ENCODE assay signal across 9 mouse cellular contexts in genomic region chr6:91277549-91277948, GRCm38 (mm10).
A peak's percentile ranks its signal among the peaks of the same experiment; 100 is the strongest.
DNase-seq lines count a peak whose midpoint lies in the region; ATAC-seq and TF ChIP-seq lines count a peak whose summit lies in the region.
"Had no signal": no experiment of that assay in that cellular context is flagged by ENCODE, and none has a peak within 500 bp of the region (broad histone marks: within the 10 kb centered on the region; RNA-seq: fewer than 3 reads in every experiment).

No protein-coding gene starts in this region.

- ATAC-seq in embryonic facial prominence, embryonic 11.5 days (replicated peaks; ENCODE audit: insufficient number of reproducible peaks, low FRiP score, low TSS enrichment, low read depth), result no peak
- 0 out of 2 replicates have a peak, but pooled peaks have one; percentile 31 for ATAC-seq in hindbrain, embryonic 16.5 days
- no peak for ATAC-seq in lung, embryonic 14.5 days (ENCODE audit: insufficient read depth)

- H3K4me1 ChIP-seq in embryonic facial prominence, embryonic 11.5 days (ENCODE audit: control insufficient read depth, insufficient read depth, low read length), result no peaks in the 10 kb centered on the region
- no peaks in the 10 kb centered on the region for H3K4me1 ChIP-seq in hindbrain, embryonic 16.5 days (ENCODE audit: control insufficient read depth, insufficient read depth, low read depth, low read length)
- no peaks in the 10 kb centered on the region for H3K4me1 ChIP-seq in lung, embryonic 14.5 days (ENCODE audit: insufficient read depth)
- H3K4me1 ChIP-seq: heart, embryonic 15.5 days had no signal

- no peaks in the 10 kb centered on the region for H3K9me3 ChIP-seq in embryonic facial prominence, embryonic 11.5 days (replicated peaks; ENCODE audit: control insufficient read depth, low read length)
- H3K9me3 ChIP-seq in hindbrain, embryonic 16.5 days (ENCODE audit: control insufficient read depth, low read length), result no peaks in the 10 kb centered on the region
- H3K9me3 ChIP-seq in lung, embryonic 14.5 days (ENCODE audit: low read depth, low read length), result no peaks in the 10 kb centered on the region
- H3K9me3 ChIP-seq: heart, embryonic 15.5 days; neural tube, embryonic 13.5 days had no signal

- no peak overlapping the region for H3K4me3 ChIP-seq in embryonic facial prominence, embryonic 11.5 days (ENCODE audit: low read depth, low read length)
- no peak overlapping the region for H3K4me3 ChIP-seq in hindbrain, embryonic 16.5 days (ENCODE audit: low read length)
- H3K4me3 ChIP-seq in lung, embryonic 14.5 days (ENCODE audit: low read depth, low read length), result no peak overlapping the region
- H3K4me3 ChIP-seq: heart, embryonic 15.5 days; neural tube, embryonic 13.5 days had no signal

- H3K36me3 ChIP-seq in embryonic facial prominence, embryonic 11.5 days (replicated peaks; ENCODE audit: control insufficient read depth, insufficient read depth, low read depth, low read length), result no peaks in the 10 kb centered on the region
- no peaks in the 10 kb centered on the region for H3K36me3 ChIP-seq in hindbrain, embryonic 16.5 days (ENCODE audit: control insufficient read depth, insufficient read depth, low read length)
- H3K36me3 ChIP-seq in lung, embryonic 14.5 days (ENCODE audit: insufficient read depth), result no peaks in the 10 kb centered on the region
- H3K36me3 ChIP-seq: heart, embryonic 15.5 days; neural tube, embryonic 13.5 days had no signal

- peak; percentile 52 for DNase-seq in right cerebral cortex, adult 18-20 months
- DNase-seq in right cerebral cortex, postnatal 36 days (ENCODE audit: low spot score in 2 of 2), result no peak
- DNase-seq in adrenal gland, postnatal 36 days, result peak; percentile 46 to 62
- DNase-seq in embryonic facial prominence, embryonic 11.5 days (ENCODE audit: low spot score), result peak; percentile 87
- peak; percentile 82 for DNase-seq in lung, embryonic 14.5 days
- peak; percentile 83 for DNase-seq in right cerebral cortex, postnatal 4 days

- H3K4me2 ChIP-seq in embryonic facial prominence, embryonic 11.5 days (ENCODE audit: low read depth, low read length), result no peak overlapping the region
- H3K4me2 ChIP-seq in hindbrain, embryonic 16.5 days (ENCODE audit: low read length), result no peak overlapping the region
- no peak overlapping the region for H3K4me2 ChIP-seq in lung, embryonic 14.5 days
- H3K4me2 ChIP-seq: heart, embryonic 15.5 days; neural tube, embryonic 13.5 days had no signal

- no peak overlapping the region for H3K27ac ChIP-seq in embryonic facial prominence, embryonic 11.5 days (replicated peaks; ENCODE audit: low read depth, low read length)
- no peak overlapping the region for H3K27ac ChIP-seq in hindbrain, embryonic 16.5 days (ENCODE audit: low read depth, low read length)
- H3K27ac ChIP-seq in lung, embryonic 14.5 days (ENCODE audit: low read depth), result no peak overlapping the region
- H3K27ac ChIP-seq: heart, embryonic 15.5 days had no signal

- 0 out of 2 replicates have a peak, but pooled peaks cover 2% of the 10 kb centered on the region for H3K27me3 ChIP-seq in embryonic facial prominence, embryonic 11.5 days (ENCODE audit: control insufficient read depth, insufficient read depth, low read length)
- no peaks in the 10 kb centered on the region for H3K27me3 ChIP-seq in hindbrain, embryonic 16.5 days (replicated peaks; ENCODE audit: control insufficient read depth, insufficient read depth, low read length)
- peaks cover 1% of the 10 kb centered on the region; the same call in 1 of the 2 replicates for H3K27me3 ChIP-seq in lung, embryonic 14.5 days (ENCODE audit: insufficient read depth, low read length)
- H3K27me3 ChIP-seq: neural tube, embryonic 13.5 days had no signal

- peak; percentile 89 for TF ChIP-seq CTCF in lung, embryonic 14.5 days (IDR thresholded peaks at IDR 0.05; ENCODE audit: low read depth)

- no peak overlapping the region for H3K9ac ChIP-seq in embryonic facial prominence, embryonic 11.5 days (replicated peaks; ENCODE audit: low read length)
- H3K9ac ChIP-seq in hindbrain, embryonic 16.5 days (ENCODE audit: low read depth, low read length), result no peak overlapping the region
- no peak overlapping the region for H3K9ac ChIP-seq in lung, embryonic 14.5 days
- H3K9ac ChIP-seq: heart, embryonic 15.5 days; neural tube, embryonic 13.5 days had no signal

- under 1% methylated on average over 7 of the region's 7 CpGs for WGBS in embryonic facial prominence, embryonic 11.5 days
- 3% methylated on average over 7 of the region's 7 CpGs for WGBS in hindbrain, embryonic 16.5 days
- 1% methylated on average over 7 of the region's 7 CpGs for WGBS in lung, embryonic 14.5 days

Comparison
In these comparisons a context has a peak if more than half of its experiments do, and no peak if none do; other contexts are left out.
1. DNase-seq: peak in right cerebral cortex, adult 18-20 months (single experiment), adrenal gland, postnatal 36 days (2 of 2), embryonic facial prominence, embryonic 11.5 days (single experiment), lung, embryonic 14.5 days (single experiment) and right cerebral cortex, postnatal 4 days (single experiment); none in right cerebral cortex, postnatal 36 days (0 of 2).